Mouse (Mus musculus) neural tube, embryonic 11.5 days (tissue): ENCODE measurements around the gene Olfr1280. TPM values are rescaled to one million over a fixed set of nuclear protein-coding genes. Genes with fewer than 3 reads are reported as not detected.
"Not testable (repeated sequence)": the region's sequence is repeated elsewhere in the genome, so short reads cannot be mapped to it uniquely, and the experiment has no call there.

Experiments
- ATAC-seq: fragments of 200-750 bp; cut with Nextera tagmentation; 2 replicates; pipeline ENCODE4 v1.8.0; 2017; ENCODE audit warnings: moderate number of reproducible peaks, mild to moderate bottlenecking, moderate TSS enrichment, moderate library complexity; ENCODE audit not compliant: insufficient read depth, low FRiP score, low TSS enrichment
- DNase-seq: peaks from one replicate; pipeline ENCODE4 v3.0.0-alpha.2; 2015; ENCODE audit warnings: low spot score
- H3K27ac ChIP-seq: fragments of 300-500 bp; sonication (generic); 2 replicates; pipeline ENCODE4 v1.5.1; 2014; ENCODE audit warnings: low read depth, mild to moderate bottlenecking, low read length
- H3K27me3 ChIP-seq: fragments of 300-500 bp; sonication (generic); 2 replicates; pipeline ENCODE4 v1.6.1; 2014; ENCODE audit warnings: mild to moderate bottlenecking, low read length, mixed read lengths; ENCODE audit not compliant: control insufficient read depth, insufficient read depth
- H3K36me3 ChIP-seq: fragments of 300-500 bp; sonication (generic); 2 replicates; pipeline ENCODE4 v1.6.1; 2014; ENCODE audit warnings: mild to moderate bottlenecking, low read length, moderate library complexity, mixed read lengths; ENCODE audit not compliant: control insufficient read depth, insufficient read depth
- H3K4me1 ChIP-seq: fragments of 300-500 bp; sonication (generic); 2 replicates; pipeline ENCODE4 v1.6.1; 2014; ENCODE audit warnings: low read length, mixed read lengths; ENCODE audit not compliant: control insufficient read depth, insufficient read depth
- H3K4me2 ChIP-seq: fragments of 300-500 bp; sonication (generic); 2 replicates; pipeline ENCODE4 v1.6.1; 2014; ENCODE audit warnings: low read depth, mild to moderate bottlenecking, moderate library complexity
- H3K4me3 ChIP-seq: fragments of 300-500 bp; sonication (generic); 2 replicates; pipeline ENCODE4 v1.5.1; 2014; ENCODE audit warnings: low read depth, low read length
- H3K9ac ChIP-seq: fragments of 300-500 bp; sonication (generic); 2 replicates; pipeline ENCODE4 v1.6.1; 2014; ENCODE audit warnings: mild to moderate bottlenecking, low read length
- H3K9me3 ChIP-seq: fragments of 300-500 bp; sonication (generic); 2 replicates; pipeline ENCODE4 v1.6.1; 2016; ENCODE audit warnings: low read length; ENCODE audit not compliant: control insufficient read depth
- WGBS: fragments of 180-500 bp; shearing (Covaris S2); extraction: QIAGEN DNeasy Blood & Tissue Kit; methylation state at CpG from one replicate; pipeline ENCODE4 v1.1.7; 2014; 5-methylcytosine and 5-hydroxymethylcytosine counted together
- polyA plus RNA-seq: library from polyadenylated mRNA; unstranded; fragments of >200 nt; fragmentation: Nextera tagmentation; extraction: Ambion mirVana; gene quantifications from 2 replicates; pipeline ENCODE4 v1.2.1, GENCODE M21; 2014

Olfr1280 gene
- not detected in 2 replicates for polyA plus RNA-seq

- Histone ChIP-seq H3K27me3 (no peaks in the 10 kb centered on the region), H3K4me1 (no peaks in the 10 kb centered on the region), H3K4me3 (no peak within 1 kb of the TSS), H3K4me2 (no peak within 1 kb of the TSS), H3K27ac (no peak within 1 kb of the TSS), H3K9ac (no peak within 1 kb of the TSS), H3K36me3 (no peaks in the 10 kb centered on the region), H3K9me3 (no peaks in the 10 kb centered on the region)
- ATAC-seq (no peak), DNase-seq (no peak)
Measured at GRCm38 (mm10) chr2:111313717-111314116, at the start of gene Olfr1280. Gene Olfr1280 (plus strand): TSS chr2:111314017.

- Histone ChIP-seq H3K4me2 (no peak within 1 kb of the TSS), H3K4me3 (no peak within 1 kb of the TSS), H3K9ac (no peak within 1 kb of the TSS), H3K9me3 (no peaks in the 10 kb centered on the region), H3K27ac (no peak within 1 kb of the TSS), H3K4me1 (no peaks in the 10 kb centered on the region), H3K36me3 (no peaks in the 10 kb centered on the region), H3K27me3 (no peaks in the 10 kb centered on the region)
- 86% methylated on average over 2 of the region's 2 CpGs for WGBS
- ATAC-seq (no peak), DNase-seq (no peak)
Measured at GRCm38 (mm10) chr2:111274006-111274405, 39.8 kb upstream of the Olfr1280 start, which contains the start of gene Olfr1277. Gene Olfr1277 (minus strand): TSS chr2:111274106.

GRCm38 (mm10) chr2:111289836-111290235 is 24.0 kb upstream of the Olfr1280 start, which contains the start of gene Olfr1278:
Gene Olfr1278 (plus strand): TSS chr2:111290136.
- no peaks in the 10 kb centered on the region for H3K4me1 ChIP-seq
- DNase-seq: no peak
- no peaks in the 10 kb centered on the region for H3K9me3 ChIP-seq
- no peaks in the 10 kb centered on the region for H3K27me3 ChIP-seq
- no peak within 1 kb of the TSS for H3K4me3 ChIP-seq
- no peak for ATAC-seq
- no peak within 1 kb of the TSS for H3K9ac ChIP-seq
- H3K36me3 ChIP-seq: no peaks in the 10 kb centered on the region
- H3K4me2 ChIP-seq: no peak within 1 kb of the TSS
- H3K27ac ChIP-seq: no peak within 1 kb of the TSS

GRCm38 (mm10) chr2:111298541-111298940 is 15.3 kb upstream of the Olfr1280 start:
- no peak for ATAC-seq

GRCm38 (mm10) chr2:111300374-111300773 is 13.4 kb upstream of the Olfr1280 start, which contains the start of gene Olfr1279:
Gene Olfr1279 (plus strand): TSS chr2:111300635.
- no peak for DNase-seq
- H3K36me3 ChIP-seq: no peaks in the 10 kb centered on the region

More at GRCm38 (mm10) chr2:111298541-111298940, 15.3 kb upstream of the Olfr1280 start:
- H3K4me2 ChIP-seq: no peak overlapping the region
- no peak overlapping the region for H3K9ac ChIP-seq
- H3K27ac ChIP-seq: no peak overlapping the region
- H3K4me1 ChIP-seq: no peaks in the 10 kb centered on the region
- no peak overlapping the region for H3K4me3 ChIP-seq
- no peaks in the 10 kb centered on the region for H3K27me3 ChIP-seq
- no peak for DNase-seq
- no peaks in the 10 kb centered on the region for H3K9me3 ChIP-seq
- no peaks in the 10 kb centered on the region for H3K36me3 ChIP-seq

GRCm38 (mm10) chr2:111326220-111326619 is 12.4 kb downstream of the Olfr1280 start, which contains the start of gene Olfr1281:
Gene Olfr1281 (plus strand): TSS chr2:111326520.
- no peaks in the 10 kb centered on the region for H3K9me3 ChIP-seq
- no peaks in the 10 kb centered on the region for H3K36me3 ChIP-seq
- no peak within 1 kb of the TSS for H3K4me3 ChIP-seq
- no peak within 1 kb of the TSS for H3K9ac ChIP-seq
- H3K4me1 ChIP-seq: no peaks in the 10 kb centered on the region
- H3K27ac ChIP-seq: no peak within 1 kb of the TSS
- 88% methylated on average over 2 of the region's 2 CpGs for WGBS
- DNase-seq: no peak
- no peak for ATAC-seq
- no peak within 1 kb of the TSS for H3K4me2 ChIP-seq
- H3K27me3 ChIP-seq: no peaks in the 10 kb centered on the region

More at GRCm38 (mm10) chr2:111300374-111300773, 13.4 kb upstream of the Olfr1280 start, which contains the start of gene Olfr1279:
- no peak for ATAC-seq
- Histone ChIP-seq H3K27ac (no peak within 1 kb of the TSS), H3K9ac (no peak within 1 kb of the TSS), H3K4me3 (no peak within 1 kb of the TSS), H3K9me3 (no peaks in the 10 kb centered on the region), H3K4me2 (no peak within 1 kb of the TSS), H3K27me3 (no peaks in the 10 kb centered on the region), H3K4me1 (no peaks in the 10 kb centered on the region)

GRCm38 (mm10) chr2:111333721-111334120 is 19.9 kb downstream of the Olfr1280 start:
- H3K4me3 ChIP-seq, DNase-seq, ATAC-seq, H3K9ac ChIP-seq, H3K27ac ChIP-seq, H3K36me3 ChIP-seq, H3K4me2 ChIP-seq, H3K4me1 ChIP-seq, H3K27me3 ChIP-seq, H3K9me3 ChIP-seq: not testable (repeated sequence)
- WGBS: 91% methylated on average over 5 of the region's 5 CpGs

GRCm38 (mm10) chr2:111335976-111336375 is 22.2 kb downstream of the Olfr1280 start, which contains the start of gene Olfr1282:
Gene Olfr1282 (minus strand): TSS chr2:111336076.
- Histone ChIP-seq H3K27me3 (no peaks in the 10 kb centered on the region), H3K27ac (no peak within 1 kb of the TSS), H3K9ac (no peak within 1 kb of the TSS), H3K4me1 (no peaks in the 10 kb centered on the region), H3K9me3 (no peaks in the 10 kb centered on the region), H3K4me3 (no peak within 1 kb of the TSS), H3K36me3 (no peaks in the 10 kb centered on the region), H3K4me2 (no peak within 1 kb of the TSS)
- DNase-seq (no peak), ATAC-seq (no peak)
- 72% methylated on average over 2 of the region's 2 CpGs for WGBS

- Histone ChIP-seq H3K27me3 (no peaks in the 10 kb centered on the region), H3K4me3 (no peak within 1 kb of the TSS), H3K4me1 (no peaks in the 10 kb centered on the region), H3K4me2 (no peak within 1 kb of the TSS), H3K27ac (no peak within 1 kb of the TSS), H3K9me3 (no peaks in the 10 kb centered on the region), H3K36me3 (no peaks in the 10 kb centered on the region), H3K9ac (no peak within 1 kb of the TSS)
- WGBS: 85% methylated on average over 2 of the region's 2 CpGs
- DNase-seq: no peak
- no peak for ATAC-seq
Measured at GRCm38 (mm10) chr2:111366490-111366889, 52.7 kb downstream of the Olfr1280 start, which contains the start of gene Olfr1283. Gene Olfr1283 (plus strand): TSS chr2:111366790.
